Mouse (Mus musculus) G1E (cell line): ENCODE results near the gene Col4a3. TPM values are rescaled to one million over a fixed set of nuclear protein-coding genes. Genes with fewer than 3 reads are reported as not detected.

Experiments used
- ATAC-seq: 2 replicates; pipeline ENCODE4 v1.8.0; 2016; ENCODE audit warnings: mild to moderate bottlenecking; ENCODE audit not compliant: insufficient number of reproducible peaks, poor library complexity, low FRiP score, severe bottlenecking; ENCODE audit errors: extremely low read depth
- DNase-seq: peaks from one replicate; pipeline ENCODE4 v3.0.0; 2012; ENCODE audit warnings: low spot score
- H3K27me3 ChIP-seq: 2 replicates; pipeline ENCODE4 v1.6.1; 2012; ENCODE audit warnings: mild to moderate bottlenecking, low read length, inconsistent platforms; ENCODE audit not compliant: insufficient read depth
- H3K36me3 ChIP-seq: replicated peaks from 2 replicates; pipeline ENCODE3; 2012; ENCODE audit warnings: mild to moderate bottlenecking, inconsistent platforms
- H3K4me1 ChIP-seq: 2 replicates; pipeline ENCODE4 v1.6.1; 2012; ENCODE audit warnings: low read depth, low read length, inconsistent platforms, mixed read lengths; ENCODE audit not compliant: insufficient read depth
- H3K4me3 ChIP-seq: 2 replicates; pipeline ENCODE4 v1.5.1; 2012; ENCODE audit warnings: low read depth, mild to moderate bottlenecking, inconsistent platforms, low read length, moderate library complexity, mixed read lengths
- H3K9me3 ChIP-seq: replicated peaks from 2 replicates; pipeline ENCODE4 v1.6.1; 2012; ENCODE audit warnings: inconsistent platforms
- CTCF ChIP-seq: IDR thresholded peaks from 2 replicates; pipeline ENCODE4 v1.5.1; 2012; ENCODE audit warnings: low read depth, low read length, inconsistent platforms, mixed read lengths
- GATA1 ChIP-seq: IDR thresholded peaks from 2 replicates; pipeline ENCODE4 v1.6.1; 2012; ENCODE audit warnings: borderline replicate concordance, low read length, inconsistent platforms, mixed read lengths
- GATA2 ChIP-seq: IDR thresholded peaks from 2 replicates; pipeline ENCODE4 v1.6.1; 2012; ENCODE audit warnings: low read depth, low read length, inconsistent platforms, borderline replicate concordance
- POLR2AphosphoS5 ChIP-seq: IDR thresholded peaks from 2 replicates; pipeline ENCODE4 v1.6.1; 2012; ENCODE audit warnings: low read depth, low read length, inconsistent platforms; ENCODE audit not compliant: insufficient replicate concordance
- TAL1 ChIP-seq: conservative IDR thresholded peaks from 2 replicates; pipeline ENCODE4 v1.6.1; 2012; ENCODE audit warnings: low read depth, low read length, inconsistent platforms, mixed read lengths
- polyA plus RNA-seq: library from polyadenylated mRNA; stranded (reverse); fragments of >175 nt; gene quantifications from 2 replicates; pipeline ENCODE4 v1.2.3, GENCODE M21; 2012
- total RNA-seq, 2 experiments: library from RNA; stranded (forward) in 1 of 2; stranded (reverse) in 1 of 2; fragments of 200-1000 nt in 1 of 2; fragments of >200 nt in 1 of 2; fragmentation: Nextera tagmentation in 1 of 2; gene quantifications; 2 replicates each; pipeline ENCODE4 v1.2.3; 2014 to 2017

Col4a3 gene
- total and polyA plus RNA-seq, 3 experiments = 6.1 to 21.2 (median 6.4) TPM

DNA sequence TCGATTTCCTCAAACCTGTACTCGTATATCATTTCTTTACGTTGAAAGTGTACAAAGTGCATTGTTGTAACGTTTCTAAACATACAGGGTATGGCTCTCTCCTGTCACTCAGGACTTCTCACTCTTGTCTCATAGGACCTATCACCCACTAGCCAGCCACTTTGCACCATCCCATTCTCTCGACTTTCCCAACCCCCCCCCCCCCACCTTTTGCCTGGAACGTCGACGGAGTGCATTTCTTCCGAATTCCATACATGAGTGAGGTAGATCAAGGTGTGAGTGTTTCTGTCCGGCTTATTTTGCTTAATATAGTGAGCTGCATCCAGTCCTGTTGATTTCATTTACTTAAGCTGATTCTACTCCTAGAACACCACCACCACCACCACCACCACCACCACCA lies 9.4 kb upstream of the Col4a3 start:
- H3K36me3 ChIP-seq = no peaks in the 10 kb centered on the region
- H3K27me3 ChIP-seq = peaks cover 10% of the 10 kb centered on the region
- ATAC-seq = no peak

GRCm38 (mm10) chr1:82577915-82578314 lies 8.8 kb upstream of the Col4a3 start:
- Histone ChIP-seq H3K27me3 (peaks cover 10% of the 10 kb centered on the region), H3K4me1 (peaks cover 4% of the 10 kb centered on the region; the same call in 1 of the 2 replicates), H3K36me3 (no peaks in the 10 kb centered on the region), H3K4me3 (no peak overlapping the region), H3K9me3 (no peaks in the 10 kb centered on the region)
- no peak for ATAC-seq
- TF ChIP-seq CTCF = no peak
- no peak for TF ChIP-seq POLR2AphosphoS5
- no peak for TF ChIP-seq TAL1
- no peak for TF ChIP-seq GATA2
- TF ChIP-seq GATA1 = no peak
- no peak for DNase-seq

More for the DNA sequence above, 9.4 kb upstream of the Col4a3 start:
- no peak for DNase-seq
- Histone ChIP-seq H3K4me3 (no peak overlapping the region), H3K9me3 (no peaks in the 10 kb centered on the region), H3K4me1 (peaks cover 4% of the 10 kb centered on the region; the same call in 1 of the 2 replicates)
- TF ChIP-seq GATA2 (no peak), TAL1 (no peak), CTCF (no peak), GATA1 (no peak), POLR2AphosphoS5 (no peak)

- Histone ChIP-seq H3K9me3 (no peaks in the 10 kb centered on the region), H3K27me3 (peaks cover 10% of the 10 kb centered on the region), H3K4me3 (no peak overlapping the region), H3K36me3 (no peaks in the 10 kb centered on the region), H3K4me1 (peaks cover 4% of the 10 kb centered on the region; the same call in 1 of the 2 replicates)
- ATAC-seq (no peak), DNase-seq (no peak)
- TF ChIP-seq TAL1 (no peak), GATA2 (no peak), GATA1 (no peak), CTCF (no peak), POLR2AphosphoS5 (no peak)
Observed at GRCm38 (mm10) chr1:82578320-82578719, 8.4 kb upstream of the Col4a3 start.

- no peak for ATAC-seq
- TF ChIP-seq GATA1 (no peak), CTCF (no peak), TAL1 (no peak), POLR2AphosphoS5 (no peak), GATA2 (no peak)
- H3K9me3 ChIP-seq = no peaks in the 10 kb centered on the region
- H3K4me1 ChIP-seq = 0 out of 2 replicates have a peak, but pooled peaks cover 3% of the 10 kb centered on the region
- H3K36me3 ChIP-seq = no peaks in the 10 kb centered on the region
- peaks cover 24% of the 10 kb centered on the region for H3K27me3 ChIP-seq
- no peak overlapping the region for H3K4me3 ChIP-seq
- DNase-seq = no peak
Observed at GRCm38 (mm10) chr1:82585981-82586380, 740 bp upstream of the Col4a3 start.

GRCm38 (mm10) chr1:82590266-82590665 lies 3.5 kb downstream of the Col4a3 start:
- no peak for TF ChIP-seq TAL1
- TF ChIP-seq CTCF = no peak
- no peak for DNase-seq
- no peak overlapping the region for H3K4me3 ChIP-seq
- peaks cover 18% of the 10 kb centered on the region for H3K27me3 ChIP-seq
- H3K4me1 ChIP-seq = 0 out of 2 replicates have a peak, but pooled peaks cover 3% of the 10 kb centered on the region
- H3K36me3 ChIP-seq = no peaks in the 10 kb centered on the region
- no peak for ATAC-seq
- H3K9me3 ChIP-seq = no peaks in the 10 kb centered on the region

DNA sequence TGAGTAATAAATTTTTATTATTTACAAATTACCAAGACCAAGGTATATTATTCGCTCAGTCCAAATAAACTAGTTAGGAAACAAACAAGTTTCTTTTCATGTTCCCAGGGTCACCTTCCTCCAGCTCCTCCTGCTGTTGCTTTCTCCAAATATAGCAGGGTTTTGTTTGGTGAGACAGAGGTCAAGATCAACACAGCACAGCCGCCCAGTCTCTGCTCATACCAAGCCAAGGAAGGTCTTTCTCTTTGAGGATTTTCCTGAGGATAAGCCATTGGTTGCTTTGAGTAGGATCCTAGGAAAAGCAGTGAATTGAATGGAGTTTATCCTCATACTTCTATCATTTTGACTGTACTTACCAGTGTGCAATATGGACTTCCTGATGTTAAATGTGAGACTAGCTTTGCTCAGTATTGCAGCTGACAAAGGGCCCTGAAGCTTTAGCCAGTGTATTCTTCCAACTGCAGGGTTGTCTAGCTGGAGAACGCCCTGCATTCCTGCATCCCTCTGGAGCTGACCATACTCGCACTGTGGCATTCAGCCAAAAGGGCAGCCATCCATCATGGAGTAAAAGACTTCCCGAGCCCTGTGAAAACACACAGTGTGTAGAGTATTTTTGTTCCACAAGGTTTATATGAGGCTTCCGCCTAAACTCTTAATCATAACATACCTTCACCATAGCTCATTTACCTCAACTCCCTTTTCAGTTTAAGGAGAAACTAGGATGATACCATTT lies 10.3 kb downstream of the Col4a3 start:
- TF ChIP-seq TAL1 (no peak), GATA1 (no peak), POLR2AphosphoS5 (no peak)
- Histone ChIP-seq H3K4me1 (no peaks in the 10 kb centered on the region), H3K36me3 (no peaks in the 10 kb centered on the region), H3K27me3 (peaks cover 28% of the 10 kb centered on the region), H3K4me3 (no peak overlapping the region), H3K9me3 (no peaks in the 10 kb centered on the region)
- DNase-seq = no peak
- ATAC-seq = no peak
